10 mouse cellular contexts compared by ENCODE assay signal in the genomic region with DNA sequence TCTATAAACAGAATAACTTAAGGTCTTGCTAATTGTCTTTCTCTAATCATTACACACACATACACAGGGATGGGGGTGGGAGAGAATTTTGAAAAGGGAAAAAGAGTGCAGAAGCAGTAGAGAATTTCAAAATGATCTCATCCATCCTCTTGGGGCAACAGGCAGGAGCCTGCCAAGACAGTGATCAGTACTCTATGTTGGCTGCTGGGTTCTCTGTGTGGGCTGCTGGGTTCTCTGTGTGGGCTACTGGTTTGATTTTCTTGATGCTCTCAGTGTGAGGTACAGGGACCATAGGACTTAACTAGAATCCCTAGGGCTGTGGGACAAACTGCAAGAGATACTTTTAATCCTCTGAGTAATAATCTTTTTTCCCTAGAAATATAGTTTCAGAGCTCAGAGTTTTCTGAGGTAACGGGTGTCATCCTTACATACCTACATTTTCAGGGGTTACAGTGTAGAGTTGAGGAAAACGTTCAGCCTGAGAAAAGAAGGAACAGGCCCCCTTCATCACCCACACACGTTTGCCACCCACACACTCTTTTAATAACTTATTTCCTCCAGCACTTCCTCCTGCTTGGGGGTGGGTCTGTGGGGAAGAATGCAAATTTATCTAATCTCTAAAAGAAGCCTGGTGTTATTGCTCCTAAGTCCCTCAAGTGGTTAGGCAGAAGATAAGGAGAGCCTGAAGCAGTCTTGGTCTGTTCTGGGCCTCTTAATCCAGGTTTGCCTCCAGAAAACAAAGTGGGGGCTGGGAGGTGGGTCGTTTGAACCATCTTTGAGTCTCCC.
A peak's percentile ranks its signal among the peaks of the same experiment; 100 is the strongest.
DNase-seq lines count a peak whose midpoint lies in the region; ATAC-seq and TF ChIP-seq lines count a peak whose summit lies in the region.
"Had no signal": no experiment of that assay in that cellular context is flagged by ENCODE, and none has a peak within 500 bp of the region (broad histone marks: within the 10 kb centered on the region; RNA-seq: fewer than 3 reads in every experiment).

No protein-coding gene starts in this region.

- peak overlapping the region; percentile 52 for H3K27ac ChIP-seq in intestine, postnatal 0 days (ENCODE audit: low read depth, low read length)
- no peak overlapping the region for H3K27ac ChIP-seq in stomach, embryonic 15.5 days
- H3K27ac ChIP-seq in heart, embryonic 12.5 days (ENCODE audit: poor library complexity, severe bottlenecking): no peak overlapping the region
- H3K27ac ChIP-seq: embryonic facial prominence, embryonic 12.5 days had no signal

- H3K27me3 ChIP-seq in megakaryocyte, embryonic 14.5 days (replicated peaks): no peaks in the 10 kb centered on the region
- H3K27me3 ChIP-seq in intestine, postnatal 0 days (replicated peaks; ENCODE audit: control insufficient read depth, insufficient read depth, low read length): no peaks in the 10 kb centered on the region
- no peaks in the 10 kb centered on the region for H3K27me3 ChIP-seq in stomach, embryonic 15.5 days (replicated peaks)
- H3K27me3 ChIP-seq in heart, embryonic 12.5 days (replicated peaks): 0 out of 2 replicates have a peak, but pooled peaks cover 4% of the 10 kb centered on the region
- H3K27me3 ChIP-seq: embryonic facial prominence, embryonic 12.5 days had no signal

- peak overlapping the region; percentile 33 for H3K4me3 ChIP-seq in megakaryocyte, embryonic 14.5 days (replicated peaks)
- no peak overlapping the region for H3K4me3 ChIP-seq in intestine, postnatal 0 days (ENCODE audit: low read depth, low read length)
- H3K4me3 ChIP-seq in stomach, embryonic 15.5 days (replicated peaks): no peak overlapping the region
- H3K4me3 ChIP-seq in heart, embryonic 12.5 days: no peak overlapping the region
- H3K4me3 ChIP-seq: embryonic facial prominence, embryonic 12.5 days had no signal

- H3K4me1 ChIP-seq in megakaryocyte, embryonic 14.5 days: peaks cover 33% of the 10 kb centered on the region
- peaks cover 14% of the 10 kb centered on the region for H3K4me1 ChIP-seq in intestine, postnatal 0 days (replicated peaks; ENCODE audit: control insufficient read depth, insufficient read depth, low read length)
- H3K4me1 ChIP-seq in stomach, embryonic 15.5 days: peaks cover 12% of the 10 kb centered on the region
- H3K4me1 ChIP-seq in heart, embryonic 12.5 days (replicated peaks): peaks cover 11% of the 10 kb centered on the region

- TF ChIP-seq CTCF in intestine, postnatal 0 days (IDR thresholded peaks at IDR 0.05; ENCODE audit: low read depth): no peak

- intact Hi-C loops in left cerebral cortex, postnatal 10 days (cut with DNase I): no loop called here

- H3K4me2 ChIP-seq in intestine, postnatal 0 days (replicated peaks; ENCODE audit: low read depth): no peak overlapping the region
- H3K4me2 ChIP-seq in stomach, embryonic 15.5 days: no peak overlapping the region
- no peak overlapping the region for H3K4me2 ChIP-seq in heart, embryonic 12.5 days
- H3K4me2 ChIP-seq: embryonic facial prominence, embryonic 12.5 days had no signal

- no peak for ATAC-seq in megakaryocyte, adult 5-6 weeks (ENCODE audit: poor library complexity, severe bottlenecking)
- ATAC-seq in intestine, postnatal 0 days: peak; percentile 44
- ATAC-seq in stomach, embryonic 15.5 days (ENCODE audit: insufficient read depth, low FRiP score, low read depth): 0 out of 2 replicates have a peak, but pooled peaks have one; percentile 47
- ATAC-seq in heart, embryonic 12.5 days (ENCODE audit: insufficient number of reproducible peaks, low FRiP score): no peak

- no peaks in the 10 kb centered on the region for H3K36me3 ChIP-seq in megakaryocyte, embryonic 14.5 days (replicated peaks; ENCODE audit: low read length)
- H3K36me3 ChIP-seq in intestine, postnatal 0 days (ENCODE audit: control insufficient read depth, insufficient read depth): no peaks in the 10 kb centered on the region
- no peaks in the 10 kb centered on the region for H3K36me3 ChIP-seq in stomach, embryonic 15.5 days
- H3K36me3 ChIP-seq in heart, embryonic 12.5 days: no peaks in the 10 kb centered on the region
- H3K36me3 ChIP-seq: embryonic facial prominence, embryonic 12.5 days had no signal

- DNase-seq in NIH3T3 (ENCODE audit: low read depth): peak; percentile 43
- no peak for DNase-seq in left cerebral cortex, postnatal 10 days (ENCODE audit: extremely low spot score in 1 of 2, low spot score in 2 of 2)
- DNase-seq: adrenal gland, postnatal 10 days; cerebellum, adult 2 months had no signal

- H3K9ac ChIP-seq in intestine, postnatal 0 days (ENCODE audit: low read depth, low read length): no peak overlapping the region
- H3K9ac ChIP-seq in stomach, embryonic 15.5 days: no peak overlapping the region
- H3K9ac ChIP-seq in heart, embryonic 12.5 days: no peak overlapping the region
- H3K9ac ChIP-seq: embryonic facial prominence, embryonic 12.5 days had no signal

- no peaks in the 10 kb centered on the region for H3K9me3 ChIP-seq in megakaryocyte, embryonic 14.5 days
- no peaks in the 10 kb centered on the region for H3K9me3 ChIP-seq in intestine, postnatal 0 days (ENCODE audit: control insufficient read depth)
- no peaks in the 10 kb centered on the region for H3K9me3 ChIP-seq in stomach, embryonic 15.5 days
- H3K9me3 ChIP-seq in heart, embryonic 12.5 days (replicated peaks): no peaks in the 10 kb centered on the region
- H3K9me3 ChIP-seq: embryonic facial prominence, embryonic 12.5 days had no signal

- 18% methylated on average over 4 of the region's 4 CpGs for WGBS in intestine, postnatal 0 days
- 29% methylated on average over 4 of the region's 4 CpGs for WGBS in stomach, embryonic 15.5 days
- 16% methylated on average over 4 of the region's 4 CpGs for WGBS in heart, embryonic 12.5 days

Comparison
In these comparisons a context has a peak if more than half of its experiments do, and no peak if none do; other contexts are left out.
1. ATAC-seq: peak in intestine, postnatal 0 days (single experiment) and stomach, embryonic 15.5 days (single experiment); none in megakaryocyte, adult 5-6 weeks (single experiment) and heart, embryonic 12.5 days (single experiment).